Mouse (Mus musculus): ENCODE data around the gene Mpv17. TPM values are rescaled to one million over a fixed set of nuclear protein-coding genes. Genes with fewer than 3 reads are reported as not detected.

The Mpv17 gene
- 17.1 and 21.9 TPM in 2 replicates for polyA plus RNA-seq (2015; fragmentation: Nextera tagmentation; extraction: Ambion mirVana)

GRCm38 (mm10) chr5:31154152-31154553, at the start of gene Mpv17:
Mpv17 (minus strand) TSS chr5:31154251.
- peak; percentile 77 for DNase-seq (ENCODE audit: low spot score)

DNA sequence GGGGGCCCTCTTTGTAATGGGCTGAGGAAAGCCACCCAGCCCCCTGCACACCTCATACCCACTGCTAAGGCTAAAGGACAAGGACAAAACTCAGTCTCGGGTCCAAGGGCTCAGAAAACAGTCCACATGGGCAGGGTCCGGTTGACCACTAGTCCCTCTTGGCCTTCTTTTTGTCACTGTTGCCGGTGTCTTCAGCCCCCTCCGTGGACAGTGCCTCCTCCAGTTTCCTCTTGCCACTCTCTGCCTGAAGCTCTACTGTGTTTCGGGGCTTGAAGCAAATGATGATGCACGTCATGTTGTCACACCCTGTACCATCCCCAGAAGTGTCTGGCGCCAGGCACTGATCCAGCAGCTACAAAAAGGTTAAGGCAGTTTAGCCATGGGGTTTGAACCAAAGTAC, 48.9 kb upstream of the Mpv17 start:
- no peak for DNase-seq (ENCODE audit: low spot score)

DNA sequence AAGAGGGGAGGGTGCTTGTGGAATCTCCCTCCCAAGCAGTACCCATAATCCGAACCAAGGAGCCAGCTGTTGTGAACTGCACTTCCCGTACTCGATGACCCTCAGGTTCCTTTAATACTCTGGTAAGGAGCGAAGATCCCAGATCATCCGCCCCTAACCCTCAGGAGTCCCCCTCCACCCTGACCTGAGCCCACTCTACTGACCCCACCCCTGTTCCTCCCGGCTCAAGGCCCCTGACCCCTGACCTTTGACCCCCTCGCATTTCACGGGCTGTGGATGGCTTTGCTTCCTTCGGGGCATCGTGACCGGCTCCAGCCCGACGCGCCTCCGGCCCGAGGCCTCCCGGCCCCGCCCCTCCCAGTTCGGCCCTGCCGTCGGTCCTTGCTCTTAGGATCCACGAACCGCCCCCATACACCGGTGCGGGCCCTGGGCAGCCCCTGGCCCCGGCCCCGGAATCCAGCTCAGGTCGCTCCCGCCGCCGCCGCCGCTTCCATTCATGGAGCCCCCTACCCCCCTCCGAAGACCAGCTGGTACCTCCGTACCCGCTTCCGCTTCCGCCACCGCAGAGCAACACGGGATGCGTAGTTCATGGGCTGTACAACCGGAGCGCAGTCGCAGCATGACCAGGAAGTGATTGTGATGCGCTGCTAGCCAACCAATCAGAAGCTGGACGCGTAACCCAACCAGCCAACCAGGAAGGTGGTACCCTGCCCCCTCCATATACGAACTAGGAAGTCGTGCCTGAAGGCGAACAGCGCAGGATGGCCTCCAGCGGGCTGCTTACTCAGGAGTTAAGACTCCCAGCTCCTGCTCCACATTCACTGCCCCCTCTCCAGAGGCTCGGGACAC, 47.9 kb upstream of the Mpv17 start, which contains the start of gene Zfp513:
Gene Zfp513, minus strand, starts transcription at position 562 of the 849 bp plus-strand sequence.
- DNase-seq (ENCODE audit: low spot score): peak; percentile 98

DNA sequence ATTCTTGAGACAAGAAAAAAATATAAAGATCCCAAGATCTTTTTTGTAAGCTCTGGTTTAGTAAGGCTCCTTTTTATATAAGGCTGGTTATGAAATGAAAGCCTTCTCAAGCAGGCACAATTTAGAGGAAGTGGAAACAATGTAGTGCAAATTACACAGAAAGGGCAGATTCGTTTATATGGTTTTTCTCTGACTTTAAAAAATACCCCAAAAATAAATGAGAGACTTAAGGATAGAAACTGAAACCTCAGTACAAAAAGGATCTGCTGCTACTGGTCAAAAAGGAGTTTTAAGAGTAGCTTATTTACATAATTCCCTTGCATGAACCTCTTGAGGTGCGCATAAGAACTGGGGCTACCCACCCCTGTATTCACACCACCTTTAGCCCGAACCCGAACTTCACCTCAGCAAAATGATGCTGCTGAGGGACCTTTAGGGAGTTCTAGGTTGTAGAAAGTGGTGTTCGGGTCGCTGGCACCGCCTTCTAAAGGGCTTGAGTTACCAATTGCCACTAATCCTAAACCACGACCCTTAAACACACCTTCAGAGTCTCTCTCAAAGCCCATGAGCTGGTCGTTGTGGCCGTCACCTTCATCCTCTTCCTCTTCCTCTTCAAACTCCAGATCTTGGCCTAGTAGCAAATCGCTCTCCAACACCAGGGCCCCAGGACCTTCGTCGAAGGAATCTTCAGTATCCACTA, 47.1 kb upstream of the Mpv17 start:
- peak; percentile 21 for DNase-seq (ENCODE audit: low spot score)

DNA sequence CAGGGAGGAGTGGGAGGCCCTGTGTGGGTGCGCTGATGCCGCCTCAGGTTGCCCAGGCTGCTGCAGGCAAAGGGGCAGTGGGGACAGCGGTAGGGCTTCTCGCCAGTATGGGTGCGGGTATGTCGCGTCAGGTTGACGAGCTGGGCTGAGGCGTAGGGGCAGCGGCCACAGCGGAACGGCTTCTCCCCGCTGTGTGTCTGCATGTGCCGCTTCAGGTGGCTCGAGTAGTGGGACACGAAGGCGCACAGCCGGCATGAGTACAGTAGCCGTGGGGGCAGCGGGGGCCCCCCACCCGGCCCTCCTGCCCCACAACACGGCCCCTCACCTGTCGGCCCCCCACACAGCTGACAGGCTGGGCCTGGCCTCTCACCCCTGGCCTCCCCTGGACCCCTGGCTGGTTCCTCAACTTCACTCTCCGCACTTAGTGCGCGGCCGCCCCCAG, 46.3 kb upstream of the Mpv17 start:
- DNase-seq (ENCODE audit: low spot score): no peak

DNA sequence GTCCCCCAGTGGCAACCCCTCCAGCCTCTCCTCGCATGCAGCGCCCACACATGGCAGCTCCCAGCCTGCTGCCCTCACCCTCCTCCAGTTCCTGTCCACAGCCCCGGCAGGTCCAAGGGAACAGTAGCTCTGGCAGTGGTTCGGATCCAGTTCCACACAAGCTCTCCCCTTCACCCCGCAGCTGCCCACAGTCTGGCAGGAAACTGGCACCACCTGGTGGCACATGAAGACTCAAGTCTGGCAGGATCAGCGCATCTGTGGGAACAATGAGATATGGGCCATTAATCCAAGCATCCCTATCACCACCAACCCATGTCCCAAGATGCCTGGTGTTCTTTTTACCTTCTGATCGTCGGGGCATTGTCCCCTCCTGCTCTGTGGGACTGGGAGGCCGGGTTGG, 45.8 kb upstream of the Mpv17 start:
- DNase-seq (ENCODE audit: low spot score): no peak

- no peak for DNase-seq (ENCODE audit: low spot score)
These were observed 45.4 kb upstream of the Mpv17 start for GRCm38 (mm10) chr5:31199321-31199892.

- DNase-seq (ENCODE audit: low spot score): no peak
These were observed 44.7 kb upstream of the Mpv17 start for GRCm38 (mm10) chr5:31198616-31199320.

- no peak for DNase-seq (ENCODE audit: low spot score)
These were observed 44.1 kb upstream of the Mpv17 start for GRCm38 (mm10) chr5:31198170-31198569.

- DNase-seq (ENCODE audit: low spot score): no peak
These were observed 43.0 kb upstream of the Mpv17 start for GRCm38 (mm10) chr5:31197072-31197471.

- no peak for DNase-seq (ENCODE audit: low spot score)
These were observed 42.2 kb upstream of the Mpv17 start for GRCm38 (mm10) chr5:31196207-31196606.

- no peak for DNase-seq (ENCODE audit: low spot score)
These were observed 41.6 kb upstream of the Mpv17 start for GRCm38 (mm10) chr5:31195671-31196070.

DNA sequence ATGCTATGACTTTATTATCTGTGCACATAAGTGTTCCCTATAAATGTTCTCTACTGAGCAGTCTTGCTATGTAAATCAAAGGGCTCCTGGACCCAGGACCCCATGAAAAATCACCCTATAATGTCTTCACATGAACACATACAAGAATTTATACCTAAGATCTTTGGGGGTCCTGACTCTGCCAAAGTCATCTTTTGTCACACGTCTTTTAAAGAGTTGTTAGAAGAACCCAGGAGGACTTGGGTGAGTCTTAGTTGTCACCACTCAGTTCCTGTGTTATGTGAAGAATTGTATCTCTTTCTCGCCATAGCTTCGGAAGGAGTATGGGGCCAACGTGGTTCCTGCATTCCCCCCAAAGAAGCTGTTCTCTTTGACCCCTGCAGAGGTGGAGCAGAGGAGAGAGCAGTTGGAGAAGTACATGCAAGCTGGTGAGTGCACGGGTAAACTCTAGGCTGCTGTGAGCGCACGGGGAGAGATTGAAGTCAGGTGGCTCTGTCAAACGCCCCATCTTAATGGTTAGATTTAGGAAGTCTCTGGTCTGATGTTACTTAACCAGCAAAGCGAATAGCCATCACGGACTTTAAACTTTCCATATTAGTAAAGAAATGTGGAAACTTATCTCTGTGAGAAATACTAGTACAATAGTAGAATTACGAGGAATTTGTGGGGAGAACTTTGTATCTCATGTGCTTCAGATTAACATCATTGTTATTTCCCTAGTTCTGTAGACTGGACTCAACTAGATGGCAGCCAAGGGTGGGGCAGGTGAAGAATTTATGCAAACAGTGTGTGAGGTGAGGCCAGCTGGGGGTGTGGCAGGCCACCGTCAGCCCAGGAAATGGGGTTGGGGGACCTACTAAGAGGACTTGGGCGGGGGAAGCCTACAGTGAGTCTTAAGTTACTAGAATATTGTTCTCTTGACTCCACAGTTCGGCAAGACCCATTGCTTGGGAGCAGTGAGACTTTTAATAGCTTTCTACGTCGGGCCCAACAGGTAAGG, 40.7 kb upstream of the Mpv17 start:
- no peak for DNase-seq (ENCODE audit: low spot score)

DNA sequence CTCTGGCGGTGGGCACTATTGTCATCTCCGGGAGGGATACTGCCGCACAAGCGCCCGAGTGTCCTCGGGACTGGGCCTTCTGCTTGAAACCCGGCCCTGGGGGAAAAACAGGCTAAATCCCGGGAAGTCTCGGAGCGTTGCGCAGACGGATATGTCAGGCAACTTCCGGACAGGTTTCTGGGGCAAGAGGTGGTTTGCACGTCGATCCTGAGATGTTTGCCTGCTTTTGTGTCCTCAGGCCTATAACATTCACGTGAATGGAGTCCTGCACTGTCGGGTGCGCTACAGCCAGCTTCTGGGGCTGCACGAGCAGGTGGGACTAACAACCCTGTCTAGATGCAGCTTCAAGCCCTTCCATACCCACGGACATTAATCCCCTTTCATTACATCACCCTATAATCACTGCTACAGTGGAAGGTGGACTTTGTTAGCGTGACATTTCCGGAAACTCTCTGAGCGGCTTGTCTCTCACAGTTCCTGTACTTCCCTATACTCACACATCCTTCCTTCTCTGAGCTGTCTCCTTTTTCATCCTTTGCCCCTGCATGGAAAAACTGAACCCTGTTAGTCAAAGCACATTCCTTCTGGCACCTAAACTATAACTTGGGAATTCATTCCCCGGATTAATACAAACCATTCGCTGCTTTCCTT, 39.7 kb upstream of the Mpv17 start:
- no peak for DNase-seq (ENCODE audit: low spot score)

DNA sequence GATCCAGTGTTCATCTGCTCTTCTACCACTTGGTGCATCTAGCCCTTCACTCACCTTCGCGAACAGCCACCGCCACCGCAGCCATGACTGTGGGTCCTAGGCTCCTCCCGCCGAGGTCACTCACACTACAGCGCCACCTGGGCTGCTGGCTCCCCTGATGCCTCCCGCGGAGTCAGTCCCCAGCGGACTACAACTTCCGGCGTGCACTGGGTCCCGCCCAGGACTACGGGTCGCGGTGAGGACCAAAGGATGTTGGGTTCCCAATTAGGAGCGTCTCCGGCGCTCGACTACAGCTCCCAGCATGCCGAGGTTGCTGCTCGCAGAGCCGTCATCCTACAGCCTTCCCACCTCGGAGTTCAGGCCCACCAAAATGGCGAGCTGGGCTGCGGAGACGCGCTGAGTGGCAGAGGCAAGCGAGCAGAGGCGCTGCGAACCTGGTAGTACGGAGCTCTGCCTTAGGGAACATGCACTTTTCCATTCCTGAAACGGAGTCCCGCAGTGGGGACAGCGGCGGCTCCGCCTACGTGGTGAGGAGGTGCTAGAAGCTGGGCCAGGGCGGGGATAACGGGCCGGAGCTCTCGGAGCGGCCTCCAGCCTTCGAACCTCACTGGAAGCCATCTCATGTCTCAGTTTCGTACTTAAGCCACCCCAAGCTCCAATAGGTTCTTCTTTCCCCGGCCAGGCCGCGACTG, 39.0 kb upstream of the Mpv17 start, which contains the start of the genes Snx17 and Eif2b4:
Gene Snx17, plus strand, starts transcription at position 289 of the 692 bp plus-strand sequence.
Gene Eif2b4, minus strand, starts transcription at position 492 of the 692 bp plus-strand sequence.
- DNase-seq (ENCODE audit: low spot score): peak; percentile 99

DNA sequence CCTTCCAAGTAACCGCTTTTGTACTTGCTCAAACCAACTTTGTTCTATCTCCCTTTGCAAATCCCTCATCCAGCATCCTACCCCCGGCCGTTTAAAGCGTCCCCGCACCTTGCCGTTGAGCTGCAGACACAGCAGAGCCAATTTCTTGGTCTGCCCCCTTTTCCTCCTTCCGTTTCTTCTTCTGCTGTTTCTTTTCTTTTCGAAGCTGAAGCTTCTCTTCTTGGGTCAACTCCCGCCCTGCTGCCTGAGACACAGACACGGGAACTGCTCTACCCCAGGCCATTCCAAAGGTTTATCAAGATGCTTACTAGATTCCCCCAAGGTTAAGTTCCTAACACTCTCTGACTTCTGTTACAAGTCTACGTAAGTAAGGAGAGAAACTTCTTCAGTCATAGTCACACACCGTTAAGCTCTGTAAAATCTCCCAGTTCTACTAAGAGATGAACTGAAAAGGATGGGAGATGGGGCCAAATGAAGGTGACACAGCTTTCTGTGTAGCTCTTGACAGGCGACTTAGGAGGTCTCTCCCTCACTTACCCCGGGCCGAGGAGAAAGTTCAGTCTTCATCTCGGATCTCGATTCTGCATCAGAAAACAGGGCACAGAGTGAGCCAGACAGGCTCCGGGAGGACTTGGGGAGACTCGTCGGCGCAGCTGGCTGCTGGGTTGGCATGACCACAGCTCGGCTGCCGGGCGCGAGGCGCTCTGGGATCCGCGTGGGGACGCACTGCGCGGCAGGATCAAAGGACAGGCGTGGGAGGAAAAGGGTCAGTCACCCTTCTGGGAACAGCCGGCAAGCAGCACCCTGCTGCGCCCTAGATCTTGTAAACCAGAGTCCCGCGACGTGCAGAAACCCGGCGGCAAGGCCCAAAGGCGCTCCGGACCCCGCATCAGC, 38.2 kb upstream of the Mpv17 start:
- DNase-seq (ENCODE audit: low spot score): no peak

- no peak for DNase-seq (ENCODE audit: low spot score)
These were observed 36.1 kb upstream of the Mpv17 start for GRCm38 (mm10) chr5:31190201-31190600.
